ENCODE assay signal across 26 mouse cellular contexts in the genomic region with DNA sequence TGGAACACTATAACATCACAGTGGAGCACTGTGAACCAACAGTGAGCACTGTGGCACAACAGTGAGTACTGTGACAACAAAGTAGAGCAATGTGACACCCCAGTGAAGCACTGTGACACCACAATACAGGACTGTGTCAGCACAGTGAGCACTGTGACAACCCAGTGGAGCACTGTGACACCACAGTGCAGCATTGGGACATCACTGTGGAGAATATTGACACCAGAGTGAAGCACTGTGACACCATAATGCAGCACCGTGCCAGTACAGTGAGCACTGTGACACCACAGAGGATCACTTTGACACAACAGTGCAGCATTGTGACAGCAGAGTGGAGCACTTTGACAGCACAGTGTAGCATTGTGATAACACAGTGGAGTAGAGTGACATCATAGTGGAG.
DNase-seq lines count a peak whose midpoint lies in the region; ATAC-seq lines count a peak whose summit lies in the region.
"Had no signal": no experiment of that assay in that cellular context is flagged by ENCODE, and none has a peak within 500 bp of the region (broad histone marks: within the 10 kb centered on the region; RNA-seq: fewer than 3 reads in every experiment).

No protein-coding gene starts in this region.

- no peak overlapping the region for H3K9ac ChIP-seq in intestine, embryonic 14.5 days (ENCODE audit: low read length)
- no peak overlapping the region for H3K9ac ChIP-seq in intestine, embryonic 15.5 days
- no peak overlapping the region for H3K9ac ChIP-seq in midbrain, embryonic 11.5 days (ENCODE audit: low read length)
- no peak overlapping the region for H3K9ac ChIP-seq in midbrain, embryonic 16.5 days (ENCODE audit: low read depth, low read length)
- H3K9ac ChIP-seq in liver, embryonic 12.5 days = no peak overlapping the region
- H3K9ac ChIP-seq: heart, embryonic 15.5 days; hindbrain, embryonic 15.5 days; neural tube, embryonic 15.5 days had no signal

- peak; percentile 61 for DNase-seq in heart, adult 11 months
- no peak for DNase-seq in heart, postnatal 10 days
- DNase-seq in intestine, embryonic 14.5 days (ENCODE audit: low spot score) = peak; percentile 24
- DNase-seq in midbrain, embryonic 11.5 days (ENCODE audit: low spot score, missing footprints) = no peak
- DNase-seq in kidney, postnatal 4 days = no peak
- DNase-seq: adrenal gland, postnatal 10 days; cerebellum, adult 8-10 months; cerebellum, postnatal 25 days; gastrocnemius, postnatal 14 days; heart, postnatal 36 days; kidney, adult 2 months; layer of hippocampus, postnatal 36 days; left cerebral cortex, postnatal 4 days; retina, postnatal 1 day; right cerebral cortex, postnatal 14 days; thymus, postnatal 25 days had no signal

- H3K27ac ChIP-seq in intestine, embryonic 14.5 days (ENCODE audit: low read depth) = no peak overlapping the region
- H3K27ac ChIP-seq in intestine, embryonic 15.5 days = no peak overlapping the region
- no peak overlapping the region for H3K27ac ChIP-seq in midbrain, embryonic 11.5 days (ENCODE audit: low read depth, low read length)
- H3K27ac ChIP-seq in midbrain, embryonic 16.5 days (ENCODE audit: low read length) = no peak overlapping the region
- no peak overlapping the region for H3K27ac ChIP-seq in liver, embryonic 12.5 days
- H3K27ac ChIP-seq: heart, embryonic 15.5 days; hindbrain, embryonic 15.5 days; neural tube, embryonic 15.5 days had no signal

- H3K9me3 ChIP-seq in intestine, embryonic 14.5 days (ENCODE audit: control insufficient read depth, low read length) = peaks cover 30% of the 10 kb centered on the region
- H3K9me3 ChIP-seq in intestine, embryonic 15.5 days = 0 out of 2 replicates have a peak, but pooled peaks cover 16% of the 10 kb centered on the region
- H3K9me3 ChIP-seq in midbrain, embryonic 11.5 days (ENCODE audit: control insufficient read depth, low read length) = peaks cover 54% of the 10 kb centered on the region
- H3K9me3 ChIP-seq in midbrain, embryonic 16.5 days (replicated peaks; ENCODE audit: control insufficient read depth, low read length, poor library complexity, severe bottlenecking) = peaks cover 38% of the 10 kb centered on the region
- peaks cover 59% of the 10 kb centered on the region for H3K9me3 ChIP-seq in liver, embryonic 12.5 days (replicated peaks)

- no peak overlapping the region for H3K4me2 ChIP-seq in intestine, embryonic 14.5 days (ENCODE audit: low read length)
- H3K4me2 ChIP-seq in intestine, embryonic 15.5 days (replicated peaks) = no peak overlapping the region
- H3K4me2 ChIP-seq in midbrain, embryonic 11.5 days = no peak overlapping the region
- H3K4me2 ChIP-seq in midbrain, embryonic 16.5 days (ENCODE audit: low read length) = no peak overlapping the region
- no peak overlapping the region for H3K4me2 ChIP-seq in liver, embryonic 12.5 days
- H3K4me2 ChIP-seq: heart, embryonic 15.5 days; hindbrain, embryonic 15.5 days; neural tube, embryonic 15.5 days had no signal

- no peaks in the 10 kb centered on the region for H3K27me3 ChIP-seq in intestine, embryonic 14.5 days (replicated peaks; ENCODE audit: control insufficient read depth, insufficient read depth, low read length)
- H3K27me3 ChIP-seq in intestine, embryonic 15.5 days (replicated peaks) = no peaks in the 10 kb centered on the region
- no peaks in the 10 kb centered on the region for H3K27me3 ChIP-seq in midbrain, embryonic 11.5 days (ENCODE audit: control insufficient read depth, insufficient read depth, low read length)
- no peaks in the 10 kb centered on the region for H3K27me3 ChIP-seq in midbrain, embryonic 16.5 days (ENCODE audit: control insufficient read depth, insufficient read depth, low read depth, low read length)
- no peaks in the 10 kb centered on the region for H3K27me3 ChIP-seq in liver, embryonic 12.5 days (replicated peaks)
- H3K27me3 ChIP-seq: CH12.LX; heart, embryonic 15.5 days; hindbrain, embryonic 15.5 days; neural tube, embryonic 15.5 days had no signal

- H3K4me3 ChIP-seq in intestine, embryonic 14.5 days (ENCODE audit: low read depth, low read length) = no peak overlapping the region
- H3K4me3 ChIP-seq in intestine, embryonic 15.5 days (replicated peaks) = no peak overlapping the region
- H3K4me3 ChIP-seq in midbrain, embryonic 11.5 days (ENCODE audit: low read depth, low read length) = no peak overlapping the region
- H3K4me3 ChIP-seq in midbrain, embryonic 16.5 days (ENCODE audit: low read depth, low read length) = no peak overlapping the region
- no peak overlapping the region for H3K4me3 ChIP-seq in liver, embryonic 12.5 days
- H3K4me3 ChIP-seq: heart, embryonic 15.5 days; hindbrain, embryonic 15.5 days; neural tube, embryonic 15.5 days had no signal

- WGBS in intestine, embryonic 14.5 days = 96% methylated on average over 1 of the region's 1 CpGs
- WGBS in intestine, embryonic 15.5 days = 94% methylated on average over 1 of the region's 1 CpGs
- WGBS in midbrain, embryonic 11.5 days = 80% methylated on average over 1 of the region's 1 CpGs
- WGBS in midbrain, embryonic 16.5 days = 83% methylated on average over 1 of the region's 1 CpGs
- 85% methylated on average over 1 of the region's 1 CpGs for WGBS in liver, embryonic 12.5 days (ENCODE audit: insufficient replicate concordance)

- no peaks in the 10 kb centered on the region for H3K4me1 ChIP-seq in intestine, embryonic 14.5 days (replicated peaks; ENCODE audit: control insufficient read depth, insufficient read depth, low read length)
- no peaks in the 10 kb centered on the region for H3K4me1 ChIP-seq in intestine, embryonic 15.5 days (replicated peaks)
- H3K4me1 ChIP-seq in midbrain, embryonic 11.5 days (ENCODE audit: control insufficient read depth, insufficient read depth, low read length) = no peaks in the 10 kb centered on the region
- H3K4me1 ChIP-seq in midbrain, embryonic 16.5 days (ENCODE audit: control insufficient read depth, insufficient read depth, low read length) = no peaks in the 10 kb centered on the region
- H3K4me1 ChIP-seq in liver, embryonic 12.5 days = no peaks in the 10 kb centered on the region
- H3K4me1 ChIP-seq: heart, embryonic 15.5 days; hindbrain, embryonic 15.5 days; neural tube, embryonic 15.5 days had no signal

- no peaks in the 10 kb centered on the region for H3K36me3 ChIP-seq in intestine, embryonic 14.5 days (ENCODE audit: control insufficient read depth, insufficient read depth, low read length)
- H3K36me3 ChIP-seq in intestine, embryonic 15.5 days = no peaks in the 10 kb centered on the region
- no peaks in the 10 kb centered on the region for H3K36me3 ChIP-seq in midbrain, embryonic 11.5 days (ENCODE audit: control insufficient read depth, insufficient read depth, low read length)
- no peaks in the 10 kb centered on the region for H3K36me3 ChIP-seq in midbrain, embryonic 16.5 days (ENCODE audit: control insufficient read depth, insufficient read depth, low read length)
- H3K36me3 ChIP-seq in liver, embryonic 12.5 days = no peaks in the 10 kb centered on the region
- H3K36me3 ChIP-seq: heart, embryonic 15.5 days; hindbrain, embryonic 15.5 days; neural tube, embryonic 15.5 days had no signal

- intact Hi-C loops in heart, postnatal 10 days (cut with DNase I) = no loop called here

- ATAC-seq in intestine, embryonic 14.5 days (replicated peaks; ENCODE audit: low FRiP score, low TSS enrichment, low read depth) = no peak
- ATAC-seq in intestine, embryonic 15.5 days = no peak
- 0 out of 2 replicates have a peak, but pooled peaks have one; percentile 3 for ATAC-seq in midbrain, embryonic 11.5 days (ENCODE audit: low FRiP score)
- ATAC-seq in midbrain, embryonic 16.5 days = no peak
- ATAC-seq in liver, embryonic 12.5 days = 0 out of 2 replicates have a peak, but pooled peaks have one; percentile 16
- ATAC-seq: forebrain, embryonic 14.5 days; inflammation-experienced regulatory T-cells, adult 6 months; lung, postnatal 0 days had no signal

Comparison
In these comparisons a context has a peak if more than half of its experiments do, and no peak if none do; other contexts are left out.
1. DNase-seq: peak in heart, adult 11 months (single experiment) and intestine, embryonic 14.5 days (single experiment); none in heart, postnatal 10 days (0 of 2), midbrain, embryonic 11.5 days (single experiment) and kidney, postnatal 4 days (0 of 2).
2. ATAC-seq: peak in midbrain, embryonic 11.5 days (single experiment) and liver, embryonic 12.5 days (single experiment); none in intestine, embryonic 14.5 days (single experiment), intestine, embryonic 15.5 days (single experiment) and midbrain, embryonic 16.5 days (single experiment).